Mouse (Mus musculus) embryonic facial prominence, embryonic 15.5 days (tissue): ENCODE results near the gene Sox10. TPM values are rescaled to one million over a fixed set of nuclear protein-coding genes. Genes with fewer than 3 reads are reported as not detected.
A peak's percentile ranks its signal among the peaks of the same experiment; 100 is the strongest.

Experiments
- ATAC-seq: fragments of 200-750 bp; cut with Nextera tagmentation; 2 replicates; pipeline ENCODE4 v1.8.0; 2017; ENCODE audit warnings: low read depth, moderate TSS enrichment; ENCODE audit not compliant: insufficient number of reproducible peaks, low FRiP score, low TSS enrichment
- H3K27ac ChIP-seq: fragments of 300-500 bp; sonication (generic); replicated peaks from 2 replicates; pipeline ENCODE4 v1.5.1; 2015; ENCODE audit warnings: mild to moderate bottlenecking, inconsistent platforms
- H3K27me3 ChIP-seq: fragments of 300-500 bp; sonication (generic); 2 replicates; pipeline ENCODE4 v1.6.1; 2015; ENCODE audit warnings: inconsistent platforms
- H3K36me3 ChIP-seq: fragments of 300-500 bp; sonication (generic); 2 replicates; pipeline ENCODE4 v1.6.1; 2015; ENCODE audit warnings: mild to moderate bottlenecking, inconsistent platforms
- H3K4me1 ChIP-seq: fragments of 300-500 bp; sonication (generic); 2 replicates; pipeline ENCODE4 v1.6.1; 2015; ENCODE audit warnings: inconsistent platforms
- H3K4me2 ChIP-seq: fragments of 300-500 bp; sonication (generic); replicated peaks from 2 replicates; pipeline ENCODE4 v1.6.1; 2015; ENCODE audit warnings: mild to moderate bottlenecking, inconsistent platforms
- H3K4me3 ChIP-seq: fragments of 300-500 bp; sonication (generic); replicated peaks from 2 replicates; pipeline ENCODE4 v1.5.1; 2015; ENCODE audit warnings: mild to moderate bottlenecking, inconsistent platforms
- H3K9ac ChIP-seq: fragments of 300-500 bp; sonication (generic); 2 replicates; pipeline ENCODE4 v1.6.1; 2015; ENCODE audit warnings: inconsistent platforms
- H3K9me3 ChIP-seq: fragments of 300-500 bp; sonication (generic); replicated peaks from 2 replicates; pipeline ENCODE4 v1.6.1; 2016; ENCODE audit warnings: inconsistent platforms
- WGBS: fragments of 180-500 bp; shearing (Covaris S2); methylation state at CpG from one replicate; pipeline ENCODE4 v1.1.7; 2015; 5-methylcytosine and 5-hydroxymethylcytosine counted together
- polyA plus RNA-seq: library from polyadenylated mRNA; unstranded; fragments of >200 nt; fragmentation: Nextera tagmentation; extraction: Ambion mirVana; gene quantifications from 2 replicates; pipeline ENCODE4 v1.2.1, GENCODE M21; 2015

The Sox10 gene
- polyA plus RNA-seq = 11.8 and 12.5 TPM in 2 replicates

GRCm38 (mm10) chr15:79165140-79165539 is at the start of gene Sox10:
Gene Sox10 (minus strand): TSS chr15:79165240.
- 36% methylated on average over 5 of the region's 5 CpGs for WGBS
- Histone ChIP-seq H3K27ac (no peak within 1 kb of the TSS), H3K36me3 (no peaks in the 10 kb centered on the region), H3K27me3 (peaks cover 65% of the 10 kb centered on the region), H3K4me2 (0 out of 2 replicates have a peak within 1 kb of the TSS, but pooled peaks have one; percentile 17), H3K4me1 (peaks cover 10% of the 10 kb centered on the region), H3K9ac (no peak within 1 kb of the TSS), H3K9me3 (no peaks in the 10 kb centered on the region), H3K4me3 (peak within 1 kb of the TSS; percentile 30)
- ATAC-seq = no peak

DNA sequence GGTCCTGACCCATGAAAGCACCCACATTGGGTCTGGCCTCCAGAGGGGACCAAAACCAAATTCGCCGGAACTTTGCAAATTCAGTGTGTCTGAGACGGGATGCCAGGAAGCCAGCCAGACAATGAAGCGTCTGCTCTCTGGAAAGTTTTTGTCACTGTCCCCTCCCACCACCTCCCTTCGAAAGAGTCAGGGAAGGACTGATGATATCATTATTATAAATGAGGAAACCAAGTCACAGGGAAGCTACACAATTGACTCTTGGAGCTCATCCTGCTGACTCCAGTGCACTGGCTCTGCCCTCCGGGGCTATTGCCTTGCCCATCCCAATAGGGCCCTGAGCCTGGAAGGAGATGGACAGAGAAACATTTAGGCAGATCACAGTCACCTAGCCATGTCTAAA is 48.6 kb upstream of the Sox10 start:
- Histone ChIP-seq H3K36me3 (no peaks in the 10 kb centered on the region), H3K4me1 (no peaks in the 10 kb centered on the region), H3K4me3 (no peak overlapping the region), H3K9ac (no peak overlapping the region), H3K27ac (0 out of 2 replicates have a peak overlapping the region, but pooled peaks have one; percentile 12), H3K9me3 (no peaks in the 10 kb centered on the region), H3K27me3 (no peaks in the 10 kb centered on the region), H3K4me2 (no peak overlapping the region)
- 66% methylated on average over 6 of the region's 6 CpGs for WGBS
- no peak for ATAC-seq

GRCm38 (mm10) chr15:79212750-79213446 is 47.9 kb upstream of the Sox10 start:
- no peaks in the 10 kb centered on the region for H3K36me3 ChIP-seq
- H3K9ac ChIP-seq = no peak overlapping the region
- 0 out of 2 replicates have a peak overlapping the region, but pooled peaks have one; percentile 12 for H3K27ac ChIP-seq
- H3K4me3 ChIP-seq = no peak overlapping the region
- H3K27me3 ChIP-seq = no peaks in the 10 kb centered on the region
- H3K4me1 ChIP-seq = no peaks in the 10 kb centered on the region
- WGBS = 64% methylated on average over 26 of the region's 26 CpGs
- no peak overlapping the region for H3K4me2 ChIP-seq
- ATAC-seq = peak; percentile 58
- no peaks in the 10 kb centered on the region for H3K9me3 ChIP-seq

GRCm38 (mm10) chr15:79210357-79210756 is 45.3 kb upstream of the Sox10 start:
- no peak overlapping the region for H3K4me2 ChIP-seq
- no peak overlapping the region for H3K9ac ChIP-seq
- WGBS = 73% methylated on average over 2 of the region's 2 CpGs
- no peaks in the 10 kb centered on the region for H3K36me3 ChIP-seq
- H3K4me3 ChIP-seq = no peak overlapping the region
- H3K4me1 ChIP-seq = no peaks in the 10 kb centered on the region
- no peaks in the 10 kb centered on the region for H3K9me3 ChIP-seq
- no peaks in the 10 kb centered on the region for H3K27me3 ChIP-seq
- ATAC-seq = no peak
- no peak overlapping the region for H3K27ac ChIP-seq

DNA sequence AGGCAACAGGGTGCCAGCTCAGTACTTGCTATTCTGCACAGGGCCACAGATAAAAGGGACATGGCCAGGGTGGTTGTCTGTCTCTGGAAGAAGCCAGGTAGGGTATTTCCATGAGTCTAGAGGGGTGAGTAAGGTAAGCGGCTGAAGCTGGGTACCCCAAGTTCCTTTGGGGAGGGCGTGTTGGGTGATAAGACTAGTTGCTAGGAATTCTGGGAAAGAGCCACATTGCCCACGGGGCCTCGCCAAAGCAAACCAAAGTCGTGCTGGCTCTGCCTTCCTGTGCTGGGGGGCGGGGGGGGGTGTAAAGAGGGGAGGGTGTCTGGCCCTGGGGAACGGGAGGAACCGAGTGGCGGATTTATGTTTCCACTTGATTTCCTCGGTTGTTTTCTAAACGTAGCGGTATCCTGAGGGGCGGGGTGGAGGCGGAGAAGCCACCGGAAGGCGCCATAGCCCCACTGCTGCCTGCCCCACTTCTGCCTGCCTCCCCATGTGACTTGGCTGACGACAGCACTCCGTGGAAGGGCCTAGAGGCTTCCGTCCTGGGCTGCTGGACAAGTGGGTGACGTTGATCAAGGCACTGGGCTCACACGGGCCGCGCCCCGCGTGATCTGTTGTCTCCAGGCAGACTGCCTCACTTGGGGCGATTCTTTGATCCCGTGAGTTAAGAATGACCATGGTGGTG is 43.9 kb upstream of the Sox10 start:
- Histone ChIP-seq H3K4me3 (no peak overlapping the region), H3K4me2 (no peak overlapping the region), H3K4me1 (no peaks in the 10 kb centered on the region), H3K9me3 (no peaks in the 10 kb centered on the region), H3K36me3 (no peaks in the 10 kb centered on the region), H3K27ac (no peak overlapping the region), H3K27me3 (no peaks in the 10 kb centered on the region), H3K9ac (no peak overlapping the region)
- ATAC-seq = no peak
- 73% methylated on average over 27 of the region's 27 CpGs for WGBS

DNA sequence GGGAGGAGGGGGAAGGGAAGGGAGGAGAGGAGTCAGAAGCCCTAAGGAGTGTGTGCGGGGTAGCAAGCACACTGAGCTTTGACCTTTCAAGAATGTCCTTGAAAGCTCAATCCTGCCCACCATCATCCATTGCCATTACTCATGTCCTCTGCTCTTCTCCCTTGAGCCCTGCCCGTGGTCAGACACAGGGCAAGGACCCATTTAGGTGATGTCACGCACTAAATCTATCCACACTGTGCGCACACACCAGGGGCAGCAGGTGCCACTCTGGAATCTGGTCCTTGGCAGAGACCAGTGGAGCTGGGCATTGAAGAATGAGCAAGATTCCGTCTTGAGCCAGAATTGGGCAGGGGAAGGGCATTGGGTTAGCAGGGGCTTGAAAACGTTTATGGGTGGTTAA is 43.2 kb upstream of the Sox10 start:
- ATAC-seq = no peak
- 82% methylated on average over 6 of the region's 6 CpGs for WGBS
- H3K4me1 ChIP-seq = no peaks in the 10 kb centered on the region

DNA sequence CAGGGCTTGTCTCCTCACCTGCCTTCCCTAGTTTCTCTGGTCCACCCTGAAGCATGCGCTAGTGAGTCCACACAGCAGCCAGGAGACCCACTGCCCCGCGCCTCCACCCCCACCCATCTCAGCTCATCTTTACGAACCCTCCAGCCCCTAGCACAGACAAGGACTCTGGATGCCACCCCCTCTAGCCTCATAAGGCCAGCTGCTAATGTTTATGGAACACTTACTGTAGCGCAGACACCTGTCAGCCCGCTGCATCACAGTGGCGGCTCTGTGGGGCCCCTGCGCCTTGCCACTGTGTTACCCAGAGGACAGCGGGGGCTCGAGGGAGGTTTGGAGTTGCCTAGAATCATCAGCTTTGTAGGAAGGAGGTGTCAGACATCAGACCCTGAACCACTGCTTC is 37.5 kb upstream of the Sox10 start:
- Histone ChIP-seq H3K4me2 (no peak overlapping the region), H3K9me3 (no peaks in the 10 kb centered on the region), H3K27ac (0 out of 2 replicates have a peak overlapping the region, but pooled peaks have one; percentile 7), H3K36me3 (no peaks in the 10 kb centered on the region), H3K9ac (no peak overlapping the region), H3K27me3 (no peaks in the 10 kb centered on the region), H3K4me3 (no peak overlapping the region), H3K4me1 (peaks cover 20% of the 10 kb centered on the region)
- ATAC-seq = no peak
- 41% methylated on average over 10 of the region's 10 CpGs for WGBS

More for the DNA sequence above, 43.2 kb upstream of the Sox10 start:
- Histone ChIP-seq H3K27ac (no peak overlapping the region), H3K9ac (no peak overlapping the region), H3K36me3 (no peaks in the 10 kb centered on the region), H3K27me3 (no peaks in the 10 kb centered on the region), H3K9me3 (no peaks in the 10 kb centered on the region), H3K4me2 (no peak overlapping the region), H3K4me3 (no peak overlapping the region)

- peak; percentile 60 for ATAC-seq
- Histone ChIP-seq H3K36me3 (no peaks in the 10 kb centered on the region), H3K9ac (no peak overlapping the region), H3K4me1 (peaks cover 20% of the 10 kb centered on the region), H3K9me3 (no peaks in the 10 kb centered on the region), H3K27me3 (no peaks in the 10 kb centered on the region), H3K4me2 (no peak overlapping the region), H3K4me3 (no peak overlapping the region), H3K27ac (0 out of 2 replicates have a peak overlapping the region, but pooled peaks have one; percentile 44)
- WGBS = 4% methylated on average over 13 of the region's 13 CpGs
These were observed 36.6 kb upstream of the Sox10 start for GRCm38 (mm10) chr15:79201491-79202150.

DNA sequence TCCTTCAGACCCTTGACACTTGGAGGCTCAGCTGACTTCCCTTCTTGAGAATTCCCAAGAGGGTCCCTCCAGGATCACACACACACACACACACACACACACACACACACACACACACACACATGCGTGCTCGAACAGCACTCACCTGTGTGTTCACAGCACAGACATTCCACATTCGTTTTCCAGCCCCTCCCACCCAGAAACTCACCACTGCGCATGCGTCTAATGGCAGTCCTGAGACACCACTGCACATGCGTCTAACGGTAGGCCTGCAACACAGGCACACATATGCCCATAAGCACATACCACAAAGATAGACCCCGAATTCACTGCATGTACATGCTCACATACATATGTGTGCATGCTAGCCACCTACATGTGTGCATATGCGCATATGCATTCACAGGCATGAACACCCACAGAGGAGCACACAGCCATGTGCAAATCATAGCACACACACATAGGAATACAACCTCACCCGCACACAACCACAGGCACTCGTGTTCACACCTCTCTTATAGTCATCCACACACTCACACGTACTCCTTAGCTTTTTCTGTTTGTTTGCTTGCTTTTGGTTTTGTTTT is 34.4 kb upstream of the Sox10 start:
- Histone ChIP-seq H3K4me3 (no peak overlapping the region), H3K9ac (no peak overlapping the region), H3K27me3 (no peaks in the 10 kb centered on the region), H3K4me1 (peaks cover 20% of the 10 kb centered on the region), H3K36me3 (no peaks in the 10 kb centered on the region), H3K27ac (no peak overlapping the region), H3K4me2 (no peak overlapping the region), H3K9me3 (no peaks in the 10 kb centered on the region)
- WGBS = 89% methylated on average over 12 of the region's 12 CpGs
- ATAC-seq = no peak

DNA sequence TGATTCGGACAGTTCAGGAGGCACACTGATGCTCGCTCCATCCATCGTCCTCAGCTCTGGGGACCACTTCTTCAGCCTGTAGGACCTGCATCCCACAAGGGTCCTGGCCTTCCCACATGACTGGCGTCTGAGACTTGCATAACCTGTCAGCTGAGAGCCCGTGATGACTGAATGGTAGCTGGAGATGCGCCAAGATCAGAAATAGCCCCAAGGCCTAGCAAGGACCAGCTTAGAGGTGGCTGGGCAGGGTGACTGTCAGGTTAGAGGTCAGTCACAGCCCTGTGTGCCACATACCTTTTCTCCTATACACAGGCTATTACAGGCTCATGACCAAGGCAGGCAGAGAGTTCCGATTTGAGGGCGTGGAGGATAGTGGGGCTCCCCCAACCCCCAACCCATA is 30.5 kb upstream of the Sox10 start:
- Histone ChIP-seq H3K9me3 (no peaks in the 10 kb centered on the region), H3K27me3 (no peaks in the 10 kb centered on the region)
- WGBS = 69% methylated on average over 8 of the region's 8 CpGs

GRCm38 (mm10) chr15:79194946-79195345 is 29.9 kb upstream of the Sox10 start:
- no peak overlapping the region for H3K9ac ChIP-seq
- WGBS = 74% methylated on average over 2 of the region's 2 CpGs
- H3K9me3 ChIP-seq = no peaks in the 10 kb centered on the region
- ATAC-seq = no peak
- H3K27me3 ChIP-seq = no peaks in the 10 kb centered on the region
- H3K4me1 ChIP-seq = peaks cover 19% of the 10 kb centered on the region
- no peak overlapping the region for H3K4me2 ChIP-seq
- H3K27ac ChIP-seq = no peak overlapping the region
- H3K36me3 ChIP-seq = no peaks in the 10 kb centered on the region
- no peak overlapping the region for H3K4me3 ChIP-seq

More for the DNA sequence above, 30.5 kb upstream of the Sox10 start:
- H3K36me3 ChIP-seq = no peaks in the 10 kb centered on the region
- no peak overlapping the region for H3K27ac ChIP-seq
- H3K4me1 ChIP-seq = peaks cover 19% of the 10 kb centered on the region
- ATAC-seq = no peak
- H3K4me3 ChIP-seq = no peak overlapping the region
- H3K4me2 ChIP-seq = no peak overlapping the region
- no peak overlapping the region for H3K9ac ChIP-seq
